Mouse (Mus musculus): ENCODE results near the gene Hip1.
"Not testable (repeated sequence)": the region's sequence is repeated elsewhere in the genome, so short reads cannot be mapped to it uniquely, and the experiment has no call there.

Hip1 gene

GRCm38 (mm10) chr5:135454256-135454655 is 90.7 kb downstream of the Hip1 start:
- in situ Hi-C loops (cut with MboI; ENCODE audit: low sequenced_read_pairs), result no loop called here

DNA sequence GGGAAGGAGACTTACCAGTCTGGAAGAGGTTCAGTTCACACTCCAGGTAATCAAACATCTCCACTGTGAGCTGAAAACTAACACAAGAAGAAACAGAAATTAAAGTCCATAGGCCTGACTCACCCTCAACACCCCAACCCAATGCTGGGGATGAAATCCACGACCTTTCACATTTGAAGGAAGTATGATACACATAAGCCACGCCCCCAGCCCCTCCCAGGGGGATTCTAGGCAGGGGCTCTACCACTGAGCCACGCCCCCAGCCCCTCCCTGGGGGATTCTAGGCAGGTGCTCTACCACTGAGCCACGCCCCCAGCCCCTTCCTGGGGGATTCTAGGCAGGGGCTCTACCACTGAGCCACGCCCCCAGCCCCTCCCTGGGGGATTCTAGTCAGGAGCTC is 93.4 kb downstream of the Hip1 start:
- in situ Hi-C loops (cut with MboI; ENCODE audit: low sequenced_read_pairs), result not testable (repeated sequence)

DNA sequence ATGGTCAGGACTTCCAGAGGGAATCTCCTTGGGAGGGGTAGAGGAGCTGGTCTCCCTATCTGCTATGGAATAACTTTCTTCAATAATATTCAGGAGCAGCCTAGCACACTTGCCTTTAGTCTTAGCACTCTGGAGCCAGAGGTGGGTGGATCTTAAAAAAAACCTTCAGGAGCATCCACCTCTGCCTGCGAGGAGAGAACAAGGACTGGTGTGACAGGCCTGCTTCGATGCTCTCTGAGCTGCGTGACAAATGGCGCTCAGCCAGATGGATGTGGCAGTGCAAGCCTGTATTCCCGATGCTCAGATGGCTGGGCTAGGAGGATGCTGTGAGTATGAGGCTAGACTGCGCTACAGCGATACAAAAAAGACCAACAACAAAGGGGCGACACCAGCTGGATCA is 93.8 kb downstream of the Hip1 start:
- in situ Hi-C loops (cut with MboI; ENCODE audit: low sequenced_read_pairs), result no loop called here

GRCm38 (mm10) chr5:135445755-135446154 is 99.2 kb downstream of the Hip1 start:
- in situ Hi-C loops (cut with MboI; ENCODE audit: low sequenced_read_pairs), result no loop called here

DNA sequence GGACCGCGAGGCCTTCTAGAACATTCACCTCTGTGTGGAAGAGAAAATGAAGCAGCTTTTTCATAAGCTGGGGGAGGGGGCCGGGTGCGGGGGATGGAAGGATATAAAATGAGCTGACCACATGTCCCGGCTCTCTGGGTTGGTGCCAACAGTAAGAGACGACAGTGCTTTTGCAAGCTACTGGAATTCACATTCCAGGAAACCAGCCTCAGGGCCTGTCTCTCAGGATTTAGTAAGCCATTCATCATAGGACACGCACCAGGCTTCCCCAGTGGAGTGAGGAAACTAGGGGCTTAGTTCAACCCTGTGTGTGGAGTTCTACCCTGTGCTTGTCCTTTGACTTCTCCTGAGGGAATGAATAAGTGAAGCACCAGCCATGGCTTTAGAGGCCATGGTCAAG is 102.5 kb downstream of the Hip1 start:
- in situ Hi-C loops (cut with MboI; ENCODE audit: low sequenced_read_pairs), result no loop called here

DNA sequence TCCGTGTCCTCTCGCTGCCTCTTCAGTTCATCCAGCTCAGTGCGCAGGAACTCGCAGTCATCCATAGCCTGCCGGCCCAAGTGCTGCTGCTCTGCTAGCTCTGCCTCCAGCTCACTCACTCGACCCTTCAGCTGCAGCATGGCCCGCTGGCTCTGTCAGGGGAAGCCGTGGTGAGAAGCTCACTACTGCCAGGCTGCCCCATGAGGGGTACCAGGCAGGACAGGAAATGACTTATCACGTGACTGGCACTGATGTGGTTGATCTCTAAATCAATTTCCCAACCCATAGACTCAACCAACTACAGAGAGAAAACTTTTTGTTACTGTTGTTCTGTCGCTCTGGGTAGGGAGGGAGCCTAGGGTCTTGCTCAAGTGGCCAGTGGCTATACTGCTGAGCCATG is 109.9 kb downstream of the Hip1 start:
- in situ Hi-C loops (cut with MboI; ENCODE audit: low sequenced_read_pairs), result no loop called here

- in situ Hi-C loops (cut with MboI; ENCODE audit: low sequenced_read_pairs), result no loop called here
Measured at GRCm38 (mm10) chr5:135433861-135434260, 111.1 kb downstream of the Hip1 start.

DNA sequence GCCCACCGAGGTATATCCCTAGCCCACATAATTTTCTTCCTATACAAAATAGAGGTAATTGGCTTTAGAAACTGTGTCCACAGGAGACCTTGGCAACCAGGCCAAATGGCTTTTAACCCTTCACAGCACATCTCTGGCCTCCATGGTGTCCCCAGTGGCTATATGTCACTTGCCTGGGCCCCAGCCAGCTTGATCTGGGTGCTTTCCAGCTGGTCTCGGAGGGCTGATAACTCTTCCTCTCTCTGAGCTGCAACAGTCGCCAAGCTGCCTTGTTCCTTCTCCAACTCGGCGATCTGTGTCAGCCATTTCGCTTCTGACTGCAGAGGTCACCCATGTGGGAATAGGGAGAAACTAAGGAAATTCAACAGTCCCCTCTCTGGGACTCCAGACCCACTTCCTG is 113.8 kb downstream of the Hip1 start:
- in situ Hi-C loops (cut with MboI; ENCODE audit: low sequenced_read_pairs), result no loop called here

DNA sequence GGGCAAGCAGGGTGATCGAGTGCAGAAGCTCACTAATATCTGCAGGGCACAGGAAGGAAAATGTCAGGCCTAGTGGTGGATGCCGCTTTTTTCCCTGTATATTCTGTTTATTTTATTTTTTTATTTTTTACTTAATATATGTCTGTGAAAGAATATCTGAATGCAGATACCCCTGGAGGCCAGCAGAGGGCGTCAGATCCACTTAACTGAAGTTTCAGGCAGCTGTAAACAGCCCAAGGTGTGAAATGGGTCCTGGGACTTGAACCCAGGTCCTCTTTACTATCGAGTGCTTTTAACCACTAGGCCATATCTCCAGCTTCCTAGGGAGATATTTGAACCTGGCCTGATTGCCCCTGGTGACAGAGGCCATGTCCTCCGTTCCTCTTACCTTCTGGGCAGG is 116.1 kb downstream of the Hip1 start:
- in situ Hi-C loops (cut with MboI; ENCODE audit: low sequenced_read_pairs), result no loop called here

DNA sequence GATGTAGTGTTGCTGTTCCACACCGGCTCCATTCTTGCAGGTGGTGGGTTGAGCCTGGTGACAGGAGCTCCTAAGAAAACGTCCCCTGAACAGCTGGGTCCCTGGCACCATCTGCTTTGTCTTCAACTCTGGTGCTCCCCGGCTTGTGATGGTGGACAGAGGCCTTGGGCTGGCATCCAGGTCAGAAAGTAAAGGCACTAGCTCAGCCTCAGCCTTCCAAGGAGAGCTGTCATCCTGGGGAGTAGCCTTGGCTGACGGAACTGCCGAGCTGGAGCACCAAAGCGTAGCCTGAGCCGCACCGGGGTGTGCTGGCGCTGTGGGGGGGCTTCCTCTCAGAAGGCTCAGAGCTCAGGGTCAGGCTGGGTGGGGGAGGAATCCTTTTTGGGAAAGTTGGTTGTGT is 134.7 kb downstream of the Hip1 start:
- in situ Hi-C loops (cut with MboI; ENCODE audit: low sequenced_read_pairs), result loop anchor here (25.0 kb wide), 1 partner anchor 352 kb away; no protein-coding TSS in a partner anchor

DNA sequence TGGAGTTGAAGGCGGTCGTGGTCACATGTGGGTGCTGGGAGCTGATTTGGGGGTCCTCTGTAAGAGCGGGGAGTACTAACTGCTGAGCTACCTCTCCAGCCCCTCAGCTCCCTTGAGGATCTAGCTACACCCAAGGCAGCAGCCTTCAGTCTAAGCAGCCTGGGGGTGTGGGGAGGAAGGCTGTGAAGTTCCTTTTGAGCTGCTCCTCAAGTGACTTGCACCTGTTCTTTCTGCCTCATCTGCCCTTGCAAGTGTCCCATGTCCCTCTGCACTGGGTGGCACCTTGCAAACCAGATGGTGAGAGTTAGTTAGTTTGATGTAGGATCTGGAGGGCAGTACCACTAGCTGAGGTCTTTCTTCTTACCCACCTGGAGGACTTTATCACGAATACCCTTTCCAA is 136.8 kb downstream of the Hip1 start:
- in situ Hi-C loops (cut with MboI; ENCODE audit: low sequenced_read_pairs), result loop anchor here (25.0 kb wide), 1 partner anchor 354 kb away; no protein-coding TSS in a partner anchor

- in situ Hi-C loops (cut with MboI; ENCODE audit: low sequenced_read_pairs), result loop anchor here (25.0 kb wide), 1 partner anchor 357 kb away; no protein-coding TSS in a partner anchor
Measured at GRCm38 (mm10) chr5:135405437-135405836, 139.5 kb downstream of the Hip1 start.

DNA sequence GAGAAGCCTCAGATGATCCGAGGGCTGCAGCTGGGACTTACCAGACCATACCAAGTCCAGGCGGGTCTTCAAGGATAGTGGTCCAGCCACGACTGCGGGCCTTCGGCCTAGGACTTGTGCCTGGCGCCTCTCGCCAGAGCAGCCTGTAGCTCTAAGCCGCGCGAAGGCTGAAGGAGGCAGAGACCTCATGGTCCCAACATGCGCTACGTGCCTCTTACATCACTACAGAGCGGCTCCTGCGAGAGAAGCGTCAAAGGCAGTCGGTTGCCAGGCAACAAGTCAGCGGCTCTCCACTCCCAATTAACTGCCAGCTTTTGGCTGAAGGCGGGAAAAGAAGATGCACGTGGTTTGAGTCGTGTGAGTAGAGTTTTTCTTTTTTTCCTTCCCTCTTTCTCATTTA is 140.3 kb downstream of the Hip1 start:
- in situ Hi-C loops (cut with MboI; ENCODE audit: low sequenced_read_pairs), result loop anchor here (5.0 to 25.0 kb wide), 2 partner anchors 88 to 358 kb away; no protein-coding TSS in a partner anchor

DNA sequence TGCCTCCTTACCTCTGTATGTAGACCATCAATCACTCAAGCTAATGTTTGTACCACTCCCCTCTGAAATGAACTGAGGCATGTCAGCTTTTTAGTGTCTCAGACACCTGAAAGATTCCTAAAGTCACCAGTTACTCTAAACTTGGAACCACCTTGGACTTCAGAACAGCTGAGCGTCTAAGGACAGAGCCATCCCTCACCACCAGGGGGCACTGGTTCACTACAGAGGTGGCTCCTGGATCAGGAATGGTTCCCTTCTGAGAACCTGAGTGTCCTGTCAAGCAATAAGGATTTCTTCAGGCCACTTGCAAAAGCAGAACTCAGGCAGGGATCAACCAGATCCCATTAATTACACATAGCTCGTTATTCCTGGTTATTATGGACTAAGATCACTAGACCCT is 144.7 kb downstream of the Hip1 start:
- in situ Hi-C loops (cut with MboI; ENCODE audit: low sequenced_read_pairs), result loop anchor here (5.0 to 25.0 kb wide), 2 partner anchors 92 to 362 kb away; no protein-coding TSS in a partner anchor

GRCm38 (mm10) chr5:135399382-135399781 is 145.5 kb downstream of the Hip1 start:
- in situ Hi-C loops (cut with MboI; ENCODE audit: low sequenced_read_pairs), result no loop called here

GRCm38 (mm10) chr5:135395826-135396225 is 149.1 kb downstream of the Hip1 start:
- in situ Hi-C loops (cut with MboI; ENCODE audit: low sequenced_read_pairs), result no loop called here

DNA sequence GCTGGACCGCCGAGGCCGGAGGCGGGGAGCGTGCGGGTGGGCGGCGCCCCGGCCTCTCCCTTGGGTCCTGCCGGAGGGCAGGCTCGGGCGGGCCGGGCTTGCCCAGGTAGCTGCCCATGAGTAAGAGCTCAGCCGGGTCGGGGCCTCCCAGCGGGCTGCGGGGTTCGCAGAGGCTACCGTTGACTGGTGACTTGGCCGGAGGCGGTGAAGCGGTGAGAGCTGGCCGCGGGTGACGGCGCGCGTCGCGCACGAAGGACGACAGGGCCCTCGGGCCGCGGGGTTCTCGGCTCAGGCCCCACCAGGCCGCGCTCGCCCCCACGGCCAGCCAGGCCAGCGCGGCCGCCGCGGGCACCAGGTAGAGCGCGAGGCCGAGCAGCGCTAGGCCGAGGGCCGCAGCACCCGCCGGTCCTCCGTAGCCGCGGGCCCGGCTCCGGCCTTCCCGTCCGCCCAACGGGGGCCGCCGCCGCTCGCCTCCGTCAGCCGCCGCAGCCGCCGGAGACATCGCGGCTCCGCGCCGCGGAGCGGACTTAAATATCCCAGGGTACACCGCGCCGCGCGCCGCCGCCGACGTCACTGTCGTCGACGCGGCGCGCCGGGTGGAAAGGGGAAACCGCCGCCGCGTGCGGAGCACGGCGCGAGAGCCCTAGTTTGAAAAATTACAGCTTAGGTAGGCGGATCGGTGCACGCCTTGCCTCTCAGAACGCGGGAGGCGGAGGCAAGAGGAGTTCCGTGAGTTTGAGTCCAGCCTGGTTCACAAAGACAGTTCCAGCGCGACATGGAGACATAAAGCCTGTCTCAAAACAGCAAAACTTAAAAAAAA is 150.7 kb downstream of the Hip1 start, which contains the start of gene Pom121:
Gene Pom121 (minus strand): TSS at position 543 of the 820 bp plus-strand sequence.
- in situ Hi-C loops (cut with MboI; ENCODE audit: low sequenced_read_pairs), result no loop called here

- in situ Hi-C loops (cut with MboI; ENCODE audit: low sequenced_read_pairs), result no loop called here
Measured at GRCm38 (mm10) chr5:135383771-135384170, 161.1 kb downstream of the Hip1 start.

DNA sequence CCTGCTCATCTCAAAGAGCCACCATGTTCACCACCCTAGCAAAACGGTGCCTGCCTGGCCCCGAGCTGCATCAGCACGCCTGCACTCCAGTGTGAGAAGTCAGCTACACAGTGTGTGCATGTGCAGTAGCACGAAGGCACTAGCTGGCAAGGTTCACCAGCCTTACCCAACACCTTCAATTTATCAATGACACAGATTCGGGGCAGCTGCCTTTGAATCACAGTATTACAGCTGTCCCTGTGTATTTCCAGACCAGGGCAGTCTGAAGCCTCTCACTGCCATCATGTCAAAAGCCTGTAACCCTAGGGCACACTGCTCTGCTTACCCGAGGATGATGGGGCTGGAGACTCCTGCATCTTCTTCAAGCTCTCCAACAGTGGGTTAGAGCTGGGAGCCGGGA is 162.2 kb downstream of the Hip1 start:
- in situ Hi-C loops (cut with MboI; ENCODE audit: low sequenced_read_pairs), result no loop called here

DNA sequence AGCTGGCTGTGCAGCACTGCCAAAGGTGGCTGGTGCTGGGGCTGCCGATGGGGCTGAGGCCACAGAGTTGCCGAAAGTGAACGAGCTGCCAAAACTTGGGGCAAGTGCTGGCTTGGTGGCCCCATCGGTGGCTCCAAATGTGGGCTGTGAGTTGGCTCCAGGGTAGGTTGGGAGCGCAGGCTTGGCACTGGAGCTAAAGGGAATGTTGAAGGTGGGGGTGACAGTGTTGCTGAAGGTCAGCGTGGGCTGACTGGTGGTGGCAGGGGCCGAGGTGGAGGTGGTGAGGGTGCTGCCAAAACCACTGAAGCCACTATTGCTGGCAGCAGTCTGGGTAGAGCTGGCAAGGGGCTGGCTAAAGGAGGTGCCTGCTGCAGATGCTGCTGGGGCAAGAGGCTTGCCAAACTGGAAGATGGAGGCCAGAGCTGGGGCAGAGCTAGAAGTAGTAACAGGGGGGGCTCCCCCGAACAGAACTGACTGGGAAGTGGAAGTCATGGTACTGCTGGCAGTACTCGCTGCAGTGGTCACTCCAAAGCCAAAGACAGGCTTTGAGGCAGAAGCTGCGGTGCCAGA is 163.5 kb downstream of the Hip1 start:
- in situ Hi-C loops (cut with MboI; ENCODE audit: low sequenced_read_pairs), result no loop called here

- in situ Hi-C loops (cut with MboI; ENCODE audit: low sequenced_read_pairs), result no loop called here
Measured at GRCm38 (mm10) chr5:135380681-135381080, 164.2 kb downstream of the Hip1 start.

- in situ Hi-C loops (cut with MboI; ENCODE audit: low sequenced_read_pairs), result no loop called here
Measured at GRCm38 (mm10) chr5:135376341-135376740, 168.6 kb downstream of the Hip1 start.

All from CH12F3 (cell line).